Mouse (Mus musculus) v-Abl transformed pro-B cells (cell line): Measurements from ENCODE around the gene Olfr1245.
"Not testable (repeated sequence)": the region's sequence is repeated elsewhere in the genome, so short reads cannot be mapped to it uniquely, and the experiment has no call there.

ENCODE experiments used
- in situ Hi-C, 2 experiments: fragments of 400-800 bp; cut with MboI; formaldehyde crosslinking; loops; one replicate each; pipeline ENCODE4 v1.15.1; 2025; ENCODE audit not compliant: unreplicated experiment in 2 of 2

The Olfr1245 gene

DNA sequence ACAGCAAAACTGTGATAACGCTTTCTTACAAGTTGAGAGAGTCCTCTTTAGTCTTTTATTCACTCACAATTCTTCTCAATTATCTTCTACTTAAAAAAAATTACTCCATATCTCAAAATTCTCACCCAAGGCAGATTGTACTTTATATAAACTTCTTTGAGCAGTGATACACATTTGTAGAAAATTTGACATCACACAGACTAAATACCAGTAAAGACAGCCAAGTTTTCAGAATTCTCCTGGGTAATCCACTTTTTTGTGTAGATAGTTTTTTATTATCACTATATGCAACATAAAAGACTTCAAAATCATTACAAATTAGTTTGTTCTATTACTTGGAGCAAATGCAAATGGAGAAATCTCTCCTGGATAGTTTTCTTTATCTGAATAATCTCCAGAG lies at the start of gene Olfr1245:
Gene Olfr1245, minus strand, starts transcription at position 101 of the 400 bp plus-strand sequence.
- in situ Hi-C loops: no loop called here

DNA sequence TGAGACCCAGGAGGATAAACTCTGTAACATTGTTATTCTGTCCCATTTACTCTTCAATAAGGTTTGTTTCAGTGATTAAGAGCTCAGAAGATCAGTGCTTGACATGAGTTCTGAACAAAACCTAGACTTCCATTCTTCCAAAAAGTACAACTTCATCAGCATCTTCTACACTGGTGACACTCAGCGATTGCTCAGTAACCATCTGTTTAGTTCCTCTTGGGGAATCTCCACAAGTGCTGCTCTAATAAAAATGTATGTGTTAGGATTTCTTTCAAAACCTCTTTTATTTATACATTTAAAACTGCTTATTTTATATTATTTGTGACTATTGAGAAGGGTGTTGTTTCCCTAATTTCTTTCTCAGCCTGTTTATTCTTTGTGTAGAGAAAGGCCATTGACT lies 39.9 kb upstream of the Olfr1245 start, which contains the start of gene Olfr1248:
Gene Olfr1248, minus strand, starts transcription at position 101 of the 400 bp plus-strand sequence.
- in situ Hi-C loops: not testable (repeated sequence)

- in situ Hi-C loops: no loop called here
Measured at GRCm38 (mm10) chr2:89614030-89614429, 35.8 kb upstream of the Olfr1245 start, which contains the start of gene Olfr1247. TSS of gene Olfr1247 (minus strand) at chr2:89614130.

GRCm38 (mm10) chr2:89593057-89593456 lies 14.8 kb upstream of the Olfr1245 start, which contains the start of gene Olfr1246:
TSS of gene Olfr1246 (minus strand) at chr2:89593157.
- in situ Hi-C loops: no loop called here

DNA sequence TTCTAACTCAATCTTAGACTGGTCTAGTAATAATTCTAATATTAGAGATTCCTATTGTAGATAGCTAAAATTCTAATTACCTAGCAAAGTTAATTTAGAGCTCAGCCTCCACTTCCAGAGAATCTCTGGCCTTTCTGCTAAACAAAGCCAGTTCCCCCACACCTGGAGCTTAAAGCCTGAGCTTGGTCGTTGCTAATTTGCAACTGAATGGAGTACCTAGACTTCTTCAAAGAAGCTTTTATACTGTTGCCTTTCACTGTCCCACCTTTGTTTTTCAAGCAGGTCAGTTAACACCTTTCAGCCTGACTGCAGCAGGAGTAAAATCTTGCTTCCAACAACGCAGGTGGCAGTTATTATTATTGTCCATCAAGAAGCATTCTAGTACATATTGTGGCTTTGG lies 15.5 kb downstream of the Olfr1245 start:
- in situ Hi-C loops: not testable (repeated sequence)

DNA sequence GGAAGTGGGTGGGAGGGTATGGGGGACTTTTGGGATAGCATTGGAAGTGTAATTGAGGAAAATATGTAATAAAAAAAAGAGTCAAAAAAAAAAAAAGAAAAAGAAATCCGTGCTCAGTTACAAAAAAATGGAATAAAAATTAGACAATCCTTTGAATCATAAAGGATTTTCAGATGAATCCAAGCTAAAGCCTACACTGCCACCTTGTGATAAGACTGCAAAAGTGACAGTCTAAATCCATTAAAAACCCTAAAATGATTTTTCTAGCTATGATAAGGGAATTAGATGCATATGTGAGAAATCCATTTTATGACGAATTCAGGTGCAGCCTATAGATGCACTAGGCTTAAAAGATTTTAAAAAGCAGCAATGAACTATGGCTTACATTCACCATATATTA lies 33.7 kb downstream of the Olfr1245 start:
- in situ Hi-C loops: no loop called here

- in situ Hi-C loops: no loop called here
Measured at GRCm38 (mm10) chr2:89539923-89540322, 38.3 kb downstream of the Olfr1245 start.

DNA sequence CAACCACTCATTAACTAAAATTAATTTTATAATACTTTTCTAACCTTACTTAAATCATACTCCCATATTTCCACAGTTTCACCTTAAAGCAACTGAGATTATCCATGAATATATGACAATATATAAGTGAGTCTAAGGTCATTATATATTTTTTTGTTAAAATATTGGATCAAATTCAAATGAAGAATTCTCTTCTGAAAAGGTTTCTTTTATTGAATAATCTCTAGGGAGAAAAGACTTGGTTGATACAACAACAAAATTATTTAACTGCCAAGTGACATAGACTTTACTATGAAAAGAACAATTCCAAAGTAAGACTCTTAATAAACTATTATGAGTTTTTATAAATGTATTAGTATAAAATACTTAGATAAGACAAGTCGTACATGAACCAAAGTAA lies 46.9 kb downstream of the Olfr1245 start, which contains the start of gene Olfr1243:
Gene Olfr1243, minus strand, starts transcription at position 101 of the 400 bp plus-strand sequence.
- in situ Hi-C loops: no loop called here
